Mouse (Mus musculus): ENCODE results near the gene Ubac2.

- TF ChIP-seq ZC3H11A (IDR thresholded peaks at IDR 0.05; ENCODE audit: borderline replicate concordance, low read depth, low read length), result no peak
- no peak for TF ChIP-seq MAFK (IDR thresholded peaks at IDR 0.05; ENCODE audit: insufficient read depth, low read depth, low read length)
These were observed 76.2 kb downstream of the Ubac2 start for GRCm38 (mm10) chr14:121954608-121955007.

All from ES-E14 (cell line).